Comparison of ENCODE assay signal across 19 mouse cellular contexts in the genomic region with DNA sequence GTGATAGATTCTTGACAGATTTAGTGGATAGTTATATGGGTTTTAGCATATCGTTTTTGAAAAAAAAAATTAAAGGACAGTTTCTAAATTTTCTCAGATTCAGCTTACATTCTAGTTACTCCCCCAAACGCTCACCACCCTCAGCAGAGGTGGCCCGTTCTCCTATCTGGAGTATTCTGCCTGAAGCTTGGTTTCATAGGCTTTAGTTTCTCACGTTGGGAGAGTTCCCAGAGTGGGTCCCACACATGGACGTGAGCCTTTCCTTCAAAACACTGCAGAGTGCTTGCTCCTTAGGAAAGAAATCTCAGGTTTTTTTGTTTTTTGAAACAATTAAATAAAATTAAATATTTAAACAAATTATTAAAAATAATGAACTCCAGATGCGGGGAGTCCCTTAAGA. TPM values are rescaled to one million over a fixed set of nuclear protein-coding genes. Genes with fewer than 3 reads are reported as not detected.
"Had no signal": no experiment of that assay in that cellular context is flagged by ENCODE, and none has a peak within 500 bp of the region (broad histone marks: within the 10 kb centered on the region; RNA-seq: fewer than 3 reads in every experiment).

No protein-coding gene starts in this region.

- H3K4me2 ChIP-seq: neural tube, embryonic 13.5 days; neural tube, embryonic 15.5 days; stomach, embryonic 15.5 days had no signal

- H3K9ac ChIP-seq: neural tube, embryonic 13.5 days; neural tube, embryonic 15.5 days; stomach, embryonic 15.5 days had no signal

- H3K27me3 ChIP-seq: neural tube, embryonic 13.5 days; neural tube, embryonic 15.5 days; stomach, embryonic 15.5 days had no signal

- H3K27ac ChIP-seq: neural tube, embryonic 13.5 days; neural tube, embryonic 15.5 days; stomach, embryonic 15.5 days; stomach, postnatal 0 days had no signal

- H3K9me3 ChIP-seq: neural tube, embryonic 13.5 days; neural tube, embryonic 15.5 days; stomach, embryonic 15.5 days had no signal

- H3K4me3 ChIP-seq: neural tube, embryonic 13.5 days; neural tube, embryonic 15.5 days; stomach, embryonic 15.5 days had no signal

- DNase-seq: retina, postnatal 1 day; right cerebral cortex, adult 18-20 months; right cerebral cortex, postnatal 14 days; right cerebral cortex, postnatal 25 days; right cerebral cortex, postnatal 4 days; spleen, adult 18-20 months; thymus, adult 18-20 months; thymus, adult 2 months; thymus, postnatal 14 days; thymus, postnatal 25 days; thymus, postnatal 36 days; thymus, postnatal 4 days had no signal

- H3K36me3 ChIP-seq: neural tube, embryonic 13.5 days; neural tube, embryonic 15.5 days; stomach, embryonic 15.5 days had no signal

RNA-seq across cellular contexts. Expression of a gene that starts 4.4 kb away (rescaled TPM):
- polyA plus RNA-seq: neural tube, embryonic 13.5 days; neural tube, embryonic 14.5 days; neural tube, embryonic 15.5 days; stomach, embryonic 14.5 days; stomach, embryonic 16.5 days; stomach, postnatal 0 days had no signal
